Mouse (Mus musculus) gastrocnemius, adult 2 months (tissue): ENCODE results near the gene Coil. TPM values are rescaled to one million over a fixed set of nuclear protein-coding genes. Genes with fewer than 3 reads are reported as not detected.

Experiments used
- DNase-seq: peaks from one replicate; pipeline ENCODE4 v3.0.0; 2022
- H3K27ac ChIP-seq: fragments of 200-600 bp; 2 replicates; pipeline ENCODE4 v1.8.1; 2022; ENCODE audit warnings: mild to moderate bottlenecking
- H3K4me3 ChIP-seq: fragments of 200-600 bp; 2 replicates; pipeline ENCODE4 v1.8.1; 2022; ENCODE audit warnings: mild to moderate bottlenecking, moderate library complexity
- CTCF ChIP-seq: fragments of 200-600 bp; IDR thresholded peaks from 2 replicates; pipeline ENCODE4 v1.8.1; 2022; ENCODE audit warnings: antibody characterized with exemption, mild to moderate bottlenecking, moderate library complexity
- intact Hi-C: fragments of 180-260 bp; cut with DNase I; formaldehyde crosslinking; loops from one replicate; pipeline ENCODE4 v1.15.1; 2025
- long read RNA-seq, 2 experiments: library from polyadenylated mRNA; stranded (forward); transcript quantifications; one replicate each; pipeline ENCODE4 v2.0.0; 2021
- total RNA-seq, 2 experiments: library from RNA; stranded (reverse); gene quantifications; 2 replicates each; pipeline ENCODE4 v1.2.3; 2021

The Coil gene
- 1 to 10 TPM; 3.8 to 4.6 TPM for total RNA-seq
- long read RNA-seq, experiment 1, partial matches to known transcripts = 0 of 4 reads
- long read RNA-seq, experiment 1, other reads (novel, unspliced or antisense) = 2 of 4 reads
- long read RNA-seq, experiment 2, transcript Coil-201 (7 exons, 2,607 nt) = major isoform, 7 of 8 reads
- long read RNA-seq, experiment 2, partial matches to known transcripts = 0 of 8 reads
- long read RNA-seq, experiment 2, other reads (novel, unspliced or antisense) = 1 of 8 reads

- no peak for DNase-seq
- TF ChIP-seq CTCF = no peak
- H3K27ac ChIP-seq = no peak within 1 kb of the TSS
- intact Hi-C loops = no loop called here
- no peak within 1 kb of the TSS for H3K4me3 ChIP-seq
These were observed at the start of gene Coil for GRCm38 (mm10) chr11:88970202-88970732. TSS of gene Coil (plus strand) at chr11:88970252.

- intact Hi-C loops = no loop called here
- Histone ChIP-seq H3K27ac (no peak overlapping the region), H3K4me3 (no peak overlapping the region)
- no peak for DNase-seq
- TF ChIP-seq CTCF = no peak
These were observed 43.5 kb upstream of the Coil start for GRCm38 (mm10) chr11:88926566-88926965.

- no peak overlapping the region for H3K4me3 ChIP-seq
- TF ChIP-seq CTCF = no peak
- no peak for DNase-seq
- H3K27ac ChIP-seq = no peak overlapping the region
- intact Hi-C loops = no loop called here
These were observed 38.1 kb upstream of the Coil start for GRCm38 (mm10) chr11:88931692-88932530.

GRCm38 (mm10) chr11:88933030-88933429, 37.0 kb upstream of the Coil start:
- no peak overlapping the region for H3K4me3 ChIP-seq
- intact Hi-C loops = no loop called here
- no peak for TF ChIP-seq CTCF
- no peak overlapping the region for H3K27ac ChIP-seq
- no peak for DNase-seq

- no peak for DNase-seq
- Histone ChIP-seq H3K27ac (no peak overlapping the region), H3K4me3 (no peak overlapping the region)
- intact Hi-C loops = no loop called here
- TF ChIP-seq CTCF = no peak
These were observed 35.7 kb upstream of the Coil start for GRCm38 (mm10) chr11:88934089-88935000.

GRCm38 (mm10) chr11:88937886-88938285, 32.2 kb upstream of the Coil start:
- Histone ChIP-seq H3K27ac (no peak overlapping the region), H3K4me3 (no peak overlapping the region)
- TF ChIP-seq CTCF = no peak
- no peak for DNase-seq
- intact Hi-C loops = no loop called here

- Histone ChIP-seq H3K27ac (no peak overlapping the region), H3K4me3 (no peak overlapping the region)
- no peak for DNase-seq
- TF ChIP-seq CTCF = peak; percentile 55
- intact Hi-C loops = no loop called here
These were observed 31.3 kb upstream of the Coil start for GRCm38 (mm10) chr11:88938770-88939169.

- H3K4me3 ChIP-seq = no peak overlapping the region
- no peak for DNase-seq
- H3K27ac ChIP-seq = no peak overlapping the region
- intact Hi-C loops = no loop called here
- no peak for TF ChIP-seq CTCF
These were observed 30.4 kb upstream of the Coil start for GRCm38 (mm10) chr11:88939634-88940033.

- H3K4me3 ChIP-seq = no peak overlapping the region
- no peak for DNase-seq
- intact Hi-C loops = no loop called here
- TF ChIP-seq CTCF = no peak
- no peak overlapping the region for H3K27ac ChIP-seq
These were observed 28.6 kb upstream of the Coil start for GRCm38 (mm10) chr11:88941489-88941888.

GRCm38 (mm10) chr11:88945971-88946585, 24.0 kb upstream of the Coil start:
- intact Hi-C loops = no loop called here
- Histone ChIP-seq H3K27ac (no peak overlapping the region), H3K4me3 (no peak overlapping the region)
- TF ChIP-seq CTCF = no peak
- no peak for DNase-seq

- intact Hi-C loops = no loop called here
- no peak overlapping the region for H3K4me3 ChIP-seq
- DNase-seq = no peak
- TF ChIP-seq CTCF = no peak
- no peak overlapping the region for H3K27ac ChIP-seq
These were observed 21.2 kb upstream of the Coil start for GRCm38 (mm10) chr11:88948896-88949295.
